Mouse (Mus musculus): ENCODE results near the gene Usp30.

Usp30 gene

GRCm38 (mm10) chr5:114154765-114155164, 89.5 kb downstream of the Usp30 start:
- no peak for DNase-seq (ENCODE audit: low read depth in 1 of 2, low spot score in 2 of 2)

GRCm38 (mm10) chr5:114155168-114155933, 90.1 kb downstream of the Usp30 start:
- DNase-seq (ENCODE audit: low read depth in 1 of 2, low spot score in 2 of 2) = no peak

- DNase-seq (ENCODE audit: low read depth in 1 of 2, low spot score in 2 of 2) = no peak
These were observed 92.0 kb downstream of the Usp30 start for GRCm38 (mm10) chr5:114157236-114157635.

GRCm38 (mm10) chr5:114161424-114161823, 96.2 kb downstream of the Usp30 start:
- DNase-seq (ENCODE audit: low read depth in 1 of 2, low spot score in 2 of 2) = no peak

GRCm38 (mm10) chr5:114162106-114162815, 97.0 kb downstream of the Usp30 start:
- DNase-seq (ENCODE audit: low read depth in 1 of 2, low spot score in 2 of 2) = no peak

- no peak for DNase-seq (ENCODE audit: low read depth in 1 of 2, low spot score in 2 of 2)
These were observed 97.9 kb downstream of the Usp30 start for GRCm38 (mm10) chr5:114163117-114163696.

- DNase-seq (ENCODE audit: low read depth in 1 of 2, low spot score in 2 of 2) = no peak
These were observed 105.1 kb downstream of the Usp30 start for GRCm38 (mm10) chr5:114170345-114170744.

- DNase-seq (ENCODE audit: low read depth in 1 of 2, low spot score in 2 of 2) = no peak
These were observed 107.7 kb downstream of the Usp30 start for GRCm38 (mm10) chr5:114172936-114173335.

- no peak for DNase-seq (ENCODE audit: low read depth in 1 of 2, low spot score in 2 of 2)
These were observed 108.2 kb downstream of the Usp30 start for GRCm38 (mm10) chr5:114173458-114173857.

- DNase-seq (ENCODE audit: low read depth in 1 of 2, low spot score in 2 of 2) = no peak
These were observed 108.8 kb downstream of the Usp30 start for GRCm38 (mm10) chr5:114173877-114174581.
